Mouse (Mus musculus): Measurements from ENCODE around the gene Dnajb9. TPM values are rescaled to one million over a fixed set of nuclear protein-coding genes. Genes with fewer than 3 reads are reported as not detected.
A peak's percentile ranks its signal among the peaks of the same experiment; 100 is the strongest.
"Not testable (repeated sequence)": the region's sequence is repeated elsewhere in the genome, so short reads cannot be mapped to it uniquely, and the experiment has no call there.

Dnajb9 gene
- total RNA-seq (2021), result 10 to 100 TPM; 25.8 to 28.4 TPM
- long read RNA-seq, experiment 1, transcript Dnajb9-201 (3 exons, 2,461 nt), result major isoform, 68 of 69 reads
- long read RNA-seq, experiment 1, partial matches to known transcripts, result 1 of 69 reads
- long read RNA-seq, experiment 1, other reads (novel, unspliced or antisense), result 0 of 69 reads
- long read RNA-seq, experiment 2, transcript Dnajb9-201 (3 exons, 2,461 nt), result major isoform, 47 of 47 reads
- long read RNA-seq, experiment 2, partial matches to known transcripts, result 0 of 47 reads
- long read RNA-seq, experiment 2, other reads (novel, unspliced or antisense), result 0 of 47 reads

DNA sequence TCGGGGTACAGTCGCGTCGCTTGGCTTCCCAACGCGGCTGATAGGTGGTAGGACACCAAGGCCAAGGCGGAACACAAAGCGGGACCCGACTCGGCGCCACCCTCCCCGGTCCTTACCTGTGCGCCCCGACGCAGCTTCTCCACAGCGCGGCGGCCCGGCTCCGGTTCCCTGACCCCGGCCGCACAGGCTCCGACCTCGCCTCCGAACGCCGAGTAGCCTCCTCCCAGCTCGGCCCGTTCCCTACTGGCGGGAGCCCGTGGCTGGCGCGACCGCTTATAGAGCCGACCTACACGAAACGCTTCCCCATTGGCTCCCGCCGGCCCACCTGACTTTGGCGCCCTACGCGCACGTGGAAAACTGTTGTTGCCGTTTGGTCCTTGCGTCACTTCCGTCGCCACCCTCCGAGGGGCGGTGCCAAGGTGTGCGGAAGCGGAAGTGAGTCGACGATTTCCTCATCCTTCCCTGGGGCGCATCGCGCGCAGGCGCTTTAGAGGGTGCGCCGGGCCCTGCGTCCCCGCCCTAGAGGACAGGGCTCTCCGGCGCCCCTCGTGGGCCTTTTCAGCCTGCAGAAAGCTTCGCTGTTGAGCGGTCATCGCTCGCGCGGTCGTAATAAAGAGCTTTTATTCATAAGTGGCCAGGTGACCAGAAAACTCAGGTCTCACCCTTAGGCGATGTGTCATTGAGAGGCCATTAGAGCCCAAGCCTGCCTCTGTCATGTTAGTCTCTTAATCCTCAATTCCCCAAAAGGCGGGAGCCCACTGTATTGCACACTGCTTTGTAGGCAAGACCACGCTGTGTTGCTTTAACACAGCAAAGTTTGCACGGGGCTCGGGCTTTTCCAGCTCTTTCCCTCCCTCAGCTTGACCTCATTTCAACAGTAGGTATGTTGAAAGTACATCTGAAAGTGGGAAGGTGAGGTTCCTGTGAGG lies at the start of gene Dnajb9:
Dnajb9 (minus strand) TSS at position 503 of the 929 bp plus-strand sequence.
- intact Hi-C loops (cut with DNase I), result no loop called here
- DNase-seq, result peak; percentile 99 to 100

DNA sequence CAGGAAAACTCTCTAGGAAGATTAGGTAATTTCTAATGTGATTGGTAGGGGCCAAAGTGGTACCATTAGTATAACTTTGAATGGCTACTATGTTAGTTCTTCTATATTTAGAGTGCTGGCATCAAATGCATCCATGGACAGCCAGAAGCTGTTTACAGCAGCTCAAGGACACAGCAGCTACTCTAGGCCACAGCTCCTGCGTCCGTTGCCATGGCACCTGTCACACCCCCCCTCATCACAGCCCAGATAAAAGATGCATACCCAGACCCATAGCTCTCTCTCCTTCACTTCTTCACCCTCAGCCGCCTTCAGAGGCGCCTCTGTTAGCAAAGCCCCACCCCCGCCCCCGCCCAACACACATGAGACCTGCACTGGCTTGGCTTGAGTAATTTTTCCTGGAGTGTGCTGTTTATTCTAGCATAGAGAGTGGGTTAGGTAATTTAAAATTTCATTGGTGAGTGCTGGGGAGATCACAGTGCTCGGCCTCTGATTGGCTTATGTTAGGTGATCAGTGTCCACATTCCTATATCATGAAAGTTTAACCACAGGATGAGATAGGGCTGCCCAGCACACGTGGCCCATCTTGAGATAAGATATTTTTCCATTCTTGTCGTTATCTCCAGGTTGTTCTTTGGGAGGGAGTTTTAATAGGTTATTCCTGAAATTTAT lies 38.3 kb upstream of the Dnajb9 start:
- intact Hi-C loops (cut with DNase I), result no loop called here
- peak in 1 of 2 experiments; percentile 9 for DNase-seq

DNA sequence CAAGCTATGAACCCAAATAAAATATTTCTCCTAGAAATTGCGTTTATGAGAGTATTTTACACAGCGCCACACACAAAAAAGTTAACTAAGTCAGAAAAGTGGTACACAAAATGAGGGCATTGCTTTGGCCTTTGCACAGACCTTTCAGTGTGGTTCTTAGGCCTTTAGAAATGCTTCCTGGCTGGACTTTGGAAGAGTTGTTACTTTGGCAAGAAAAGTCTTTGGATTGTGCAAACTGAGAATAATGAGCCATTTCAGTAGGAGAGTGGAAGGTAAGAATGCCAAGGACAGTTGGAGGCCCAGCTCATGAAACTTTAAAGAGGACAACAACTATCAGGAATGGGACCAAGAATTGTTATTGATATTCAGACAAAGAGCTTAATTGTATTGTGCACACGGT lies 35.6 kb upstream of the Dnajb9 start:
- intact Hi-C loops (cut with DNase I), result no loop called here
- no peak for DNase-seq

- intact Hi-C loops (cut with DNase I), result no loop called here
- no peak for DNase-seq
Measured at GRCm38 (mm10) chr12:44242407-44242806, 32.3 kb upstream of the Dnajb9 start.

GRCm38 (mm10) chr12:44241090-44241489 lies 31.0 kb upstream of the Dnajb9 start:
- DNase-seq, result no peak
- intact Hi-C loops (cut with DNase I), result no loop called here

DNA sequence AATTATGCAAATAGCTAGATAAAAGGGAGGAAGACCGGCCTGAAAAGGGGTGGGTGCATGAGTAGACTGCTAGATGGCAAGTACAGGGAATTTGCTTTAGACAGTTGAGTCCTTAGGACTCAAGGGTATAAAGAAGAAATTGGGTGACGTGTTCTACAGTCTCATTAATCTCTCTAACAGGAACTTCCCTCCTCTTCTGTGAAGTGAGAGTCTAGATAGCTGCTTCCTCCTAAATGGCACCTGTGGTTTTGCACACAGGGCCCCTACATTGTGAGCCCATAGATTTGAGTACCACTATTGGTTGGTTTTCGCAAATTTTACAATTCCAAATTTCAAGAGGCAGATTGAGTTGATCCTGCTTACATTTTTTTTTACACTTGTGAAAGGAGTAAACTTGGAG lies 14.5 kb upstream of the Dnajb9 start:
- intact Hi-C loops (cut with DNase I), result no loop called here
- no peak for DNase-seq

DNA sequence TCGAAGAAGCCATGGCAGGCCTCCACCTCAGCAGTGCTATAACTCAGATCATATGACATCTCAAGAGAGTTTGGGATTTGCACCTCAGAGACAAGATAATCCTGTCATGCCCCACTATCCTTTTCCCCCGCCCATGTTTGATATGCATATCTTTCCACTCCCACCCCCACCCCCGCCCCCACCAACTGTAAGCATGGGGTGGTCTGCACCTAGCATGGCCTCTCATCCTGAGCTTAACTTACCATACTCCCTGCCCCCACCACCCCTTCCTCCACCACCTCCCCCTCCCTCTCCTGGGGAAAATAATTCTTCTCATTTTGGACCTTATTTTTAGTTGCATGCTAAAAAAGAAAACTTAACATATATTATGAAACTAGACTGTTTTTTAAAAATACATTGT lies 12.9 kb upstream of the Dnajb9 start:
- DNase-seq, result no peak
- intact Hi-C loops (cut with DNase I), result no loop called here

DNA sequence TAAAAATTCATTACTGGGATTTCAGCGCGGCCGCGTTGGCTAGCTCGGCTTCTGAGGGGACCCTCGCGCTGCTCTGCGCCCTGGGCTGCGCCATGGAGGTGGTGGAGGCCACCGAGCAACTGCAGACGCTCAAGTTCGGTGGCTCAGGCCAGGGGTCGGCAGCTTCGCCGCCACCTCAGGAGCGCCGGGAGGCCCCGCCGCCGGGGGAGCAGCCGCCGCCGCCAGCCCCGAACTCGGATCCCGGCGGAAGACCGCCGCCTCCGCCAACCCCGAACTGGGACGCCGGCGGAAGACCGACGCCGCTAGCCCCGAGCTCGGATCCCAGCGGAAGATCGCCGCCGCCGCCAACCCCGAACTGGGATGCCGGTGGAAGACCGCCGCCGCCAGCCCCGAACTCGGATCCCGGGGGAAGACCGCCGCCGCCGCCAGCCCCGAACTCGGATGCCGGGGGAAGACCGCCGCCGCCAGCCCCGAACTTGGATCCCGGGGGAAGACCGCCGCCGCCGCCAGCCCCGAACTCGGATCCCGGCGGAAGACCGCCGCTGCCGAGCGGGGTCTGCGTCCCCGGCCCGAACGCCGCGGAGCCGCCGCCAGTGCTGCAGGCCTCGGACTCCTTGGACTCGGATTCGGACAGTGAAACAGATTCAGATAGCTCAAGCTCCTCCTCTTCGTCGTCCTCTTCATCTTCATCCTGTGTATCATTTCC lies 11.7 kb upstream of the Dnajb9 start:
- intact Hi-C loops (cut with DNase I), result no loop called here
- DNase-seq, result peak; percentile 42 to 53

DNA sequence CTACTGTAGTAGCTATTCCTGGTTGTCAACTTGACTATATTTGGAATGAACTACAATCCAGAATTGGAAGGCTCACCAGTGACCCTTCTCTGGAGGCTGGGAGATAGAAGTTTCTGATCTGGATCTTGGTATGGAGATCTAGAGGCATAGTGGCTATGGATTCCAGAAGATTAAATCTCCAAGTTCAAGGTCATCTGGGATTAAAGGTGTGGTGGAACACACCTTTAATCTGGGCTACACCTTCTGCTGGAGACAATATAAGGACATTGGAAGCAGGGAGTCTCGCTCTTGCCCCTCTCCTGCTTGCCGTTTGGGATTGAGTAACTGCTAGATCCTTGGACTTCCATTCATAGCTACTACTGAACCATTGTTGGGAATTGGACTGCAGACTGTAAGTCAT lies 10.9 kb upstream of the Dnajb9 start, which contains the start of gene Pnpla8:
Pnpla8 (plus strand) TSS at position 301 of the 400 bp plus-strand sequence.
- DNase-seq; intact Hi-C loops (cut with DNase I): not testable (repeated sequence)

DNA sequence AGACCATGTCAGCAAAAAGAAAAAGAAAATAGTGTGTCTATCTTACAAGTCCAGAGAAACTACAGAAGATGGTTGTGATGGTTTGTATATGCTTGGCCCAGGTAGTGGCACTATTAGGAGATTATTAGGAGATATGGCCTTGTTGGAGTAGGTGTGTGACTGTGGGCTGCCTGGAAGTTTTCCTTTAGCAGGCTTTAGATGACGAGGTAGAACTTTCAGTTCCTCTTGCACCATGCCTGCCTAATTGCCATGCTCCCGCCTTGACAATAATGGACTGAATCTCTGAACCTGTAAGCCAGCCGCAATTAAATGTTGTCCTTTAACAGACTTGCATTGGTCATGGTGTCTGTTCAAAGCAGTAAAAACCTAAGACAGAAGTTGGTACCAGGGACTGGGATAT lies 1.4 kb upstream of the Dnajb9 start:
- intact Hi-C loops (cut with DNase I), result no loop called here
- no peak for DNase-seq

- intact Hi-C loops (cut with DNase I), result no loop called here
- peak; percentile 38 to 54 for DNase-seq
Measured at GRCm38 (mm10) chr12:44209141-44209823, 844 bp downstream of the Dnajb9 start.

- intact Hi-C loops (cut with DNase I), result no loop called here
- DNase-seq, result no peak
Measured at GRCm38 (mm10) chr12:44197873-44198525, 12.1 kb downstream of the Dnajb9 start.

GRCm38 (mm10) chr12:44181081-44181982 lies 28.8 kb downstream of the Dnajb9 start:
- intact Hi-C loops (cut with DNase I), result no loop called here
- peak in 1 of 2 experiments; percentile 19 for DNase-seq

- intact Hi-C loops (cut with DNase I), result no loop called here
- no peak for DNase-seq
Measured at GRCm38 (mm10) chr12:44177038-44177355, 33.1 kb downstream of the Dnajb9 start.

DNA sequence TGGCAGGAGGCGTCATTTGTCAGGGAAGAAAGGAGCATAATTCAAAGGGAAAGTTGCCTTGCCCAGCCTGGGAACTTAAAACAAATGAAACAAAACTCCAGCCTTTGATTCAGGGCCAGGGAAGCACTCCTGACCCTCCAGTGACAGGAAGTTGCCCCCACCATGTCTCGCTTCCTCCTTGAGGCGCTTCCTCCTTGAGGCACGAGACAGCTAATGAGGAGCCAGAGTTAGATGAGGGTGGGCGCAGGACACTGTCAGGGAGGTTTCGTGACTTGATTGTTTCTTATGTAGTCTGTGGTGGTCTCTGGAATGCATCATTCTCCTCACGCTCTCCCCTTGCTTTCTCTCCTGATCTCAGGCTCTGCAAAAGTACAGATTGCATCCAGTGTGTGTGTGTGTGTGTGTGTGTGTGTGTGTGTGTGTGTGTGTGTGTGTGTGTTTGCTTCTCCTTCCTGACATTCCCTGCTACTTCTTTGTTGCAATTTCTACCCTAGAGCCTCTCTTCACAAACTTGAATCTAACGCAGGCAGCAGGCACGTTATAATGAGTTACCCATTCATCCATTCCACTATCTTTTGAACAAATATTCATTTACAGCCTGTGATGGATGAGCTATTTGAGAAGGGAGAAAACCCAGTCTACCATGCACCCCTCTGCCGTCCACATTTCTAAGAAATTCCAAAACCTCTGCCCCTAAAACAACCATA lies 33.6 kb downstream of the Dnajb9 start:
- DNase-seq, result no peak
- intact Hi-C loops (cut with DNase I), result no loop called here

DNA sequence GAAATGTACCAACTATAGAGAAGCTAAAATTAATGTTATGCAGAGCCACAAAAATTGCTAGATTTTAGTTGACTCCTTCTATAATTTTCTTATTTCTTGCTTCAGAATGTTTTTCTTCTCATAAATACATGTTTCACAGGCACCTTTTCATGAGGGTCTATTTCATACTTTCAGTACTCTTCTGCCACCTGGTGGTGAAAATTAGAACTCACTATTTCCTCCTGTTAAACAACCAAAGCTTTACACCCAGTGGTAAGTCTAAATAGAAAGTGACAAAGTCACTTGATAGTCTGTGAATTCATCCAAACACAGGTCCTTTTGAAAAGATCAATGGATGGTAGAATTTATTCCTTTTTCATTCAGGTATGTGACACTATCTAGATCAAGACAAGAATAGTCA lies 43.2 kb downstream of the Dnajb9 start:
- intact Hi-C loops (cut with DNase I), result no loop called here
- DNase-seq, result peak in 1 of 2 experiments; percentile 56

GRCm38 (mm10) chr12:44159349-44159748 lies 50.8 kb downstream of the Dnajb9 start:
- no peak for DNase-seq
- intact Hi-C loops (cut with DNase I), result no loop called here
